Mouse (Mus musculus) mouse embryonic stem cell (cell line): Measurements from ENCODE around the gene Cdk8.

Source experiments
- in situ Hi-C, 2 experiments: fragments of 300-500 bp; cut with MboI; formaldehyde crosslinking; loops; 1 replicate in 1 of 2; 3 replicates in 1 of 2; pipeline ENCODE4 v1.14.3; 2019 to 2020; ENCODE audit warnings: low sequenced_read_pairs in 2 of 2, low pct_unique_long_range_greater_than_20kb in 1 of 2, mixed read lengths in 1 of 2; ENCODE audit not compliant: unreplicated experiment in 1 of 2

Gene Cdk8

DNA sequence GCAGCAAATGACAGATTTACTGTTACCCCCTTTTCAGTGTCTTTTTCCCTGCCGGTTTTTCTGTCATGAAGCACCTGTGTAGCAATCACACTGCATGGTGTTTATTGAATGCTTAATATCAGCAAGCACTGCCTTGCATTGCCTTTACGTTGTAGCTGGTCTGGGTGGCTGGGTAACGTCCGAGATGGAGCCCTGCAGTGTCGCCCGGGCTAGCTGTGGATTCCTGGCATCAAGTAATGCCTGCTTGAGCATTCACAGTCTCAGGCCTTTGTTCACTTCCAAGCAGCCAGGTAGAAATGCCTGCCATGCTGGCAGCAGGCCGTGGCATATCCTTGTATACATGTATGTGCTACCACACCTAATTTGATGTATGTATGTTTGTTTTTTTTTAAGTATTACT lies 36.7 kb downstream of the Cdk8 start:
- in situ Hi-C loops = no loop called here

- in situ Hi-C loops = no loop called here
Measured at GRCm38 (mm10) chr5:146270593-146270992, 39.6 kb downstream of the Cdk8 start.

DNA sequence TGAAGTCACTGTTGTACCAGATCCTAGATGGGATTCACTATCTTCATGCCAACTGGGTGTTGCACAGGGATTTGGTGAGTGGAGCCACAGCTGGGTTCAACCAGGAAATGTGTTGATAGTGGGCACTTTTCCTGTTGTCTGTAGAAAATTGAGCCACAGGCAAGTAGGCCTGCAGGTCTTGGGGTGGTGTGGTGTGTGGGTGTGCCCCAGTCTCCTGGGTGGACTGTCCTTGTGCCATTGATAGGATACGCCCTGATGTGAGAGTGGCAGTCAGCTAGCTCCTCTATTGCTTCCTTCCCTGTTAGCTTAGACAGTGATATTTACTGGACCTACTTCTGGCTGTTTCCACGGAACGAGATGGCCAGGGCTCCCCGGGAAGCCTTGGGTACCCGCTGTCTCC lies 40.6 kb downstream of the Cdk8 start:
- in situ Hi-C loops = no loop called here

- in situ Hi-C loops = no loop called here
Measured at GRCm38 (mm10) chr5:146273096-146273495, 42.1 kb downstream of the Cdk8 start.

- in situ Hi-C loops = no loop called here
Measured at GRCm38 (mm10) chr5:146274420-146275045, 43.5 kb downstream of the Cdk8 start.

- in situ Hi-C loops = no loop called here
Measured at GRCm38 (mm10) chr5:146277513-146277912, 46.5 kb downstream of the Cdk8 start.

DNA sequence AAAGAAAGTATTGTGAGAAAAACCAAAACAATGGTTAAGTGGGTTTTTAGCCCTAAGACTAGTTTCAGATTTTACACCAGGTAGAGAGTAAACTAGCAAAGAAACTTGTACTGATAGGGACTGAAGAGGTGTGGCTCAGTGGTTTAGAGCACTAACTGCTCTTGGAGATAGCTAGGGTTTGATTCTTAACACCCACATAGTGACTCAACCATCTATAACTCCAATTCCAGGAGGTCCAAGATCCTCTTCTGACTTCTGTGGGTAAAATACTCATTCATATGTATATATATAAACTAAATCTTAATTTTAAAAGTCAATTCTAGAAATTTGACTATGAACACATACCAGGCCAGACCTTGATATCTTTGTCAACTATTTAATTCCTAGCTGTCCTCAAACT lies 49.0 kb downstream of the Cdk8 start:
- in situ Hi-C loops = no loop called here

DNA sequence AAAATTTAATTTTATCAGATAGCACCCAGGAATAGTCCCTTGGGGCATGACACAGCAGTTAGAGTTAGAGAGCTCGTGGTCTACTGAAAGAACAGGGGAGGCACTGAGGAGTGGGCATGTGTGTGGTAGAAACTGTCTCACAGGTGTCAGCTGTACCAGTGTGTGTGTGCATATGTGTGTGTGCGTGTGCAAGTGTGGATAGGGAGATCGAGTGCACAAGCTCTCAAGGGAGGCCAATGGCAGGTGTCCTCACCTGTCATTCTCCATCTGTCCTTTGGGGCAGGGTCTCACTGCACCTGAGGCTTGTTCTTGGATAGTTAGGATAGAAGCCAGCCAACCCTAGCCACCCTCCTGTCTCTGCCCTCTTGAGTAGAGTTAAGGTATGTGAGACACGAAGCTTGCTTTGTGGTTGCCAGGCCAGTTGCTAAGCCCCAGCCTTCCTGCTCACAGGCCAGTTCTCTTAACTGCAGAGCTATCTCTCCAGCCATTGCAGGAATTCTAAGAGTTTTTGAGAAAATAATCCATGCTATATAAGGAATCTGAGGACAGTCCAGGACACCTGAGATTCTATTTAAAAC lies 50.3 kb downstream of the Cdk8 start:
- in situ Hi-C loops = no loop called here

DNA sequence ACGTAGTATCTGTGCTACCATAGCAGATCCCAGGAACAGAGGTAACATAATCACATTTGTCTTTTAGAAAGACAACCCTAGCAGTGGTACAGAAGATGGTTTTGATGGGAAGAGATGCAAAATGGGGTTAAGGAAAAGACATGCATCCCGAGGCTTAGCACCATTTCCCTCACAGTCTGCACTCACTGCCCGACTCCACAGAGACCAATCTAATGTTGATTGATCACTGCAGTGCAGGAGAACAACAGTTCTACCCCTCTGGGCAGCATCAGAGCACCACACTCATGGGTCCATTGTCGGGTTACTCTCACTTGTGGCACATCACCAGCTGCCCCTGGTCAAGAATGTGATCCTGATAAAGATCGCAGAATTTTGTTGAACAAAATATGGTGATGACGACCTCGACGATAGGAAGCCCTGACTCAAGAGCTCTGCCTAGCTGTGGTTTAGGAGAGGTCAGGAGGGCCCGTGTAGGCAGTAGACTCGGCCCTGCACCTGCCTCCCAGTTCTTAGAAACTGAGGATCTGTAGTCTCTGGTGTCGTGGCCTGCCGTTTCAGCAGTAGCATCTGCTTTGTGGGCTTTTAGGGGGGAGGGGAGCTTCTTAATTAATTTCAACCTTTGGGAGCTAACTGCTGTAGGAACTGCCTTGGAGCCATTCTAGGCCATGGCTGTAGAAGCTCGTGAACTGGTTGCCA lies 51.0 kb downstream of the Cdk8 start:
- in situ Hi-C loops = no loop called here

DNA sequence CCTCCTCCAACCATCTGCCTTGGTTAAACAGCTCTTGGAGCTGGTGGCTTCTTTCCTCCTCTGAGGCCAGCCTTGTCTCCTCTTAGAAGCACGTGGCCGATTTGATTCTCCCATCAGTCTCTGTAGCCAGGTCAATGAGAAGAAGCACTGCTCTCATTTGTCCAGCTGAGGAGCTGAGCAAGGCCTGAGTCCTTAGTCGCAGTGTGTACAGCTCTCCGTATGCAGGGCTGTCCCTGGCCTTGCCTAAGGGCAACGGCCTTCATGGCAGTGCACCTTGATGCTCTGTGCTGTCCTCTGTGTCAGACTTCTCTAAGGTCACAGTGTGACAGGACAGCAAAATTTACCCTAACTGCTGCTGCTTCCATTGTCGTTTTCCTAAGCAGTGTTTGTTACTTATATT lies 52.9 kb downstream of the Cdk8 start:
- in situ Hi-C loops = no loop called here

DNA sequence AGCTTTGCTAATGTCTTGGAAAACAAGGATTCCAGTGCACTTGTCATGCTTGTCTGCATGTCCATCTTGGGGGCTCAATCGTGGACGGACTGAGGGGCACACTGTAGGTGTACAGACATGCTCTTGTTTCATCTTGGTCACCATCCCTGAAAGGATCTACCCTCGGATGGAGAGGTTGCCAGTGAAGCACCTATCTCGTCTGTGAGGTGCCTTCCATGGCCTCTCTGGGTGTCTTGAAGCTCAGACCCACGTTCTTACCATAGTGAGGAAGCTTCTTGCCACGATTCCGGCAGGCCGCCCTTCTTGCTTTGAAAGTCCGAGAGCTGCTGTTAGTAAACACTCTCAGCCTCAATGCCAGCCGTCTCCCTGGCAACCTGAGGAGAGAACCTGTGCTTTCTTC lies 56.4 kb downstream of the Cdk8 start:
- in situ Hi-C loops = no loop called here

DNA sequence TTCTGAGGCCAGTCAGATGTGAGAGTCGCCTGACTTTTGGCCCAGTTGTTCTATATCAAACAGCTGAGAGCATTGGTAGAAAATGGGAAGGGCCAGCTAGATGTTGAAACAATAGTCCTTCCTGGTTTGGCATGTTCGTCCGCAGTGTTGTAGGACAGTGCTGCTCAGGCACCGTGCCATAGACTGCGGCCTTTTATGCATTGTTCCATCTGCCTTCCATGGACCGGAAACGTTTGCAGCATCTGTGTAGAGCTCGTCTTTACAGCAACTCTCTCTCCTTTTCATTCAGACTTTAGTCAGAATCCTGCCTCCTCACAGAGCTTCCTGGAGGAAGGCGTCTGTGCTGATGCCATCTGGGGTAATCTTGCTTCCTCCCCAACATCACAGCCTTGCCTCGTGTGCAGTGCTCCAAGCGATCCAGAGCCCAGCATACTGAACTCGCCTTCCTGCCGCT lies 57.0 kb downstream of the Cdk8 start:
- in situ Hi-C loops = no loop called here

- in situ Hi-C loops = no loop called here
Measured at GRCm38 (mm10) chr5:146289921-146290320, 58.9 kb downstream of the Cdk8 start.

DNA sequence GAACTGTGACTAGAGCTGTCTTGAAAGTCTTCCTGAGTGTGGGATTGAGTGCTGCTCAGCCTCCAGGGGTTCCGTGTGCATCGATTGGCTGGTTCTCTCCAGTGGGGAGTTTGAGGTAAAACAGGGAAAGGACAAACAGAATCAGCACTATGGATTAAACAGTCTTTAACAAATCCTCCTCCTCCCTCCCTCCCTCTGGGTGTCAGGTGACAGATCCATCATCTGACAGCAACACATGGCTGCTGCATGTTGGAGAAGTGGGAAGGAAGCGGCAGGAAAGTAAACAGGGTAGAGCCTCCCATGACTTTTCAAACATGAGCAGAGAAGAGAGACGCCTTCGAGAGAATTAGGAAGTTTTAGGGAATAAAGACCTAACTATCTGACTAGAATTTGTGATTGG lies 59.4 kb downstream of the Cdk8 start:
- in situ Hi-C loops = no loop called here

- in situ Hi-C loops = no loop called here
Measured at GRCm38 (mm10) chr5:146291560-146291959, 60.5 kb downstream of the Cdk8 start.

DNA sequence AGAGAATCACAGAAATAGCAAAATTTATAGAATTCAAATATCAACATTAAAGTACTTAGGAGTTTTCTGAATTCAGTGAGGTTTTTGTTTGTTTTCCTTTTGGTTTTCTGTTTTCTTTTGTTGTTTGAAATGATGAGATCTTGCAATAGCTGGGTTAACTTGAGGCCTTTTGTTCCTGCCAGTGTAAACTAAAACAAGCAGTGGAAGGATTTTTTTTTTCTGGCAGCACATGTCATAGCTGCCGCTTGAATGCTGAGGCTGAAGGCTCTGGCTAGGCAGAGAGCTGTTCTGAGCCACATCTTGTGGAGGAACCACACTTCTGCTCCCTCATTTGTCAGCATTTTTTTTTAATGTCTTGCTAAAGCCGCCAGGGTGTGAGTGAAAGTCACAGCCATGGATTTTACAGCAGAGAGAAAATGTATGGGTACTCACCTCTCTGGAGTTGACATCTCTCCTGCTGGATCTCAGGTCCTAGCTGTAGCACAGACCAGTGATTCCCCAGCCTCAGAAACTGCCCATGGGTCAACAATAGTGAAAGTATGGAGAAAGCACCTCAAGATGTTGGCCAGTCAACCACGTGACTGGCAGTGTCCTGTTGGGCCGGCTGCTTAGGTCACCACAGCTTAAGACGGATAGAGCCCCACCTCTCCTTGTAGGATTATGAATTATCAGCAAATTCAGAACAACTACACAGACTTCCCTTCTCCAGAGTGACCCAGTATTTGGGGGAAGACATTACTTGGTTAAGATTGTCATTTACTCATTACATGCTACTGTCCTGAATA lies 62.1 kb downstream of the Cdk8 start:
- in situ Hi-C loops = no loop called here

GRCm38 (mm10) chr5:146293919-146294700 lies 63.1 kb downstream of the Cdk8 start:
- in situ Hi-C loops = no loop called here

DNA sequence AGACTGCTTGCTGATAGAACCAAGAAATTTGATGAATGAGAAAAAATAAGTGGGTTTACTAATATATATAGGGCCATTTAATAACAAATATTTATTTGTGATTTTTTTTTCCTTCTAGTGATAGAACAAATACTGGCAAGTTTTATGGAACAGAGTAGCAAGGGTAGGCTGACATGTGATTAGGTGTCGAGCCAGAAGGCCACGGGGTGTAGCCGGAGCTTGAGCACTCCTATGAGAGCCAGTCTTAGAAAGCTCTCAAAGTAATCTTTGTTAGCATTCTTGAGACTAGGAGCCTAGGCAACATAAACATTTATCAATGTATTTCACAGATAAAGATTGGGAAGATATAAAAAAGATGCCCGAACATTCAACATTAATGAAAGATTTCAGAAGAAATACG lies 63.8 kb downstream of the Cdk8 start:
- in situ Hi-C loops = no loop called here
